Mouse (Mus musculus) c-Kit-positive CD71-positive TER-119-positive erythroid progenitor cells, embryonic 14.5 days (primary cell): Measurements from ENCODE around the gene Fstl1.

Experiments used
- DNase-seq: peaks from one replicate; pipeline ENCODE4 v3.0.0-alpha.2; 2013; ENCODE audit warnings: low spot score

Fstl1 gene

DNA sequence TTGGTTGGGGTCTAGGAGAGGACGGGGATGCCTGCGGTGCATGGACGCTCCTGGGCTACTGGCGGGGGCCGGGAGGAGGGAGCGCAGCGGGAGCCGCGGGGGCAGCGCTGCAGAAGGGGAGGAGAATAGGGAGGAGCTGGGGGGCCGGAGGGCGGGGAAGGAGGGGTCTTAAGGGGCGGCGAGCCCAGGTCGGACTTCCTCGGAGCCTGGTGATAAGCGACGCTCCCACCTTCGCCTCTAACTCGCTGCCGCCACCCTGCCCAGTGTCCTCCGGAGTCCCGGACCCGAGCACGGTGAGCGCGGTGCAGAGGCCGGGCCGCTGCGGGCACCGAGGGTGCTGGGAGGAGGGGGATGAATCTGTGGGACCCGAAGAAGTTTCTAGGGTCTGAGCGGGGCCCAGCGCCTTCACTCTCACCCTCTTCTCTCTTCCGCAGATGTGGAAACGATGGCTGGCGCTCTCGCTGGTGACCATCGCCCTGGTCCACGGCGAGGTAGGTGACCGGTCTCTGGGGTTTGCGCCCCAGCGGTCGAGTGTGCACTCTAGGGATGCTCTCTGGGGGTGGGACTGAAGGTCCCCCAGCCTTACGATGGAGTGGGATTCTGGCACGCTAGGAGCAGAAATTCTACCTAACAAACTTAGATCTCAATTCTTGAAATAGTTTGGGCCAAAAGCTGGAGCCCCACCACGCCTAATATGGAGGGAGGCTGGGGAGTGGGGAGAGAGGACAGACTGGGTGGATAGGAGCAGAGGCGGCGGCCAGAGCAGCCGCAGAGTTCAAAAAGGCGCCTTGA lies at the start of gene Fstl1:
TSS of gene Fstl1 (plus strand) at position 14 of the 792 bp plus-strand sequence.
- no peak for DNase-seq

DNA sequence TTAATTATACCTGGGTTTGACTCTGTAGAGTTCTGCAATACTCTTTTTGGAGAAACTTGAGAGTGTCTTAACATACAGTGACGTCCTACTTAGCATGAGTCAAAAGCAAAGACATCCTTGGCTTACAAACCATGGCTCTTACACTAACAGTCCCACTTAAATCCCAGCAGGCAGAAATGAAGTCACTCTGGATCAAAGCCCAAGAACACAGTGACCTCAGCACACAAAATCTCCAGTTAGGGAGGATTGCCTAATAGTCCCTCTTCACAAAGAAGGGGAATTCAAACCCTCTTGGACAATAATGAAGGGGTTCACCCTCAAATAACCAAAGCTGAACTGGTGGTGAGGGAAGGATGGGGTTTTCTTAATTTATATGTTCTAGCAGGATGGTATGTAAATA lies 48.0 kb upstream of the Fstl1 start:
- no peak for DNase-seq

DNA sequence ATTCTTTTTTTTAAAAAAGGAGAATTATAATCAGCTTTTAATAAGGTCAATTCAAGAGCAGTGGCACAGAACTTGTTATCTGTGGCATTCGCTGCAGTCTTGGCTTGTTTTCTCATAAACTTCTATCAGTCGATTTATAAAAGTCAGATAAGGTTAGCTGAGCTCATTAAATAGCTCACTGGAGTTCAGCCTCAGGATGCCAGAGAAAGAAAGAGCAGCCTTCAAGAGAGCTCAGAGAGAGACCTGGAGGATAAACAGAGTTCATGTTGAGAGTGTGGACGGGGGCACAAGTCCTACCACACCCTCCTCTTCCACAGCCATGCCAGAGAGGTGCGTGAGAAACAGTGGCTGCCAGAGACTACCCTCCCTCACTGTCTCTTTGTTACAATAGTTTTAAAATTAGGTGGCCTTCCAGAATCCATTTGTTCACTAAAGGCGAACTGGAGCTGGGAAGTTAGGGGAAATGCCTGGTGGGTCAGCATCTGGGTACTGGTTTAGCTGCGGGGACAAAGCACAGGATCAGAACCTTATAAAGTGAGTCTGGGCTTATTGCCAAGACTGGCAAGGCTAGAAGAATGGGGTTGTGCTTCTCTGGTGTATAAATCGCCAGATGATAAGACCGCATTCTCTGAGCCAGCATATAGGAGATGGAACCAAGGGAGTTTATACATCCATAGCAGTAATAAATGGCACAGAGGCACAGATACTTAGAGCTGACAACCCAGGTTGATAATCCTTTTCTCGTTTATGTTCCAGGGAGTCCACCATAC lies 47.1 kb upstream of the Fstl1 start:
- no peak for DNase-seq

DNA sequence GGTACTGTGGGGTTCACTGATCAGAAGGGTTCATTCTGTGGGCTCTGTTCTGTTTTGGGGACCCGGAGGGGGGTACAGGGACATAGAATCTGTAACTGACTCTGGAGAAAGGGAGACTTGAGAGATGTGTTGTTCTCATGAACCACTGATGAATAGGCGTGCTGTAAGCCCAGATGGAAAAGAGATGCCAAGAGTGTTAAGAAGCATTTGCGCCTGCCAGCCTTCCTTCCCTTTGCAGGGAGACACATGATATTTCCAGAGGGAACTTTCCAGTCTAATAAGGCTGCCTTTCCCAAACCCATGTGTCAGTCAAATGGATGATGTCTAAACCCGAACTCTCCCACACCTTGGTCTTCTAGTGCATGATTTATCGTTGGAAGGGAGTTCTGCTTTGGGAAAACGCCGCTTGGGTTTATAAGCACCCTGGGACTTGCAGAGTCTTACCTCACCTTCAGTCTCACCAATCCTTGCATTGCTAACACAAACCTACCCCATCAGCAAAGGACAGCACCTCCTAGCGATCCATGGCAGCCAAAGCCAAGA lies 46.3 kb upstream of the Fstl1 start:
- no peak for DNase-seq

DNA sequence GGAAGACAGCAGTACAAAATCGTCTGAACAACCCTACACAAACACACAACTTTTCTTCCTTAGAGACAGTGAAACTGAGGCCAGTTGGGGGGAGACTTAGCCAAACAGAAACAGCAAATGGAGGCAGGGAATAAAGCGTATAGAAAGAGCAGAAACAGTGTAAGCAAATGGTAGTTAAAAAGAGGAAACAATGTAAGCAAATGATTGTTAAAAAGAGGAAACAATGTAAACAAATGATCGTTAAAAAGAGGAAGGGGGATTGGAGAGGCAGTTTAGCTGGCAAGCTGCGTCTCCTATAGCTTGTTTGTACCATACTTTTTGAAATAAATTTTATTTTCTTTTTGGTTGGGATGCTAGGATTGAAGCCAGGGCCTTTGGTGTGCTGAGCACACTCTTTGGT lies 45.2 kb upstream of the Fstl1 start:
- DNase-seq: no peak

DNA sequence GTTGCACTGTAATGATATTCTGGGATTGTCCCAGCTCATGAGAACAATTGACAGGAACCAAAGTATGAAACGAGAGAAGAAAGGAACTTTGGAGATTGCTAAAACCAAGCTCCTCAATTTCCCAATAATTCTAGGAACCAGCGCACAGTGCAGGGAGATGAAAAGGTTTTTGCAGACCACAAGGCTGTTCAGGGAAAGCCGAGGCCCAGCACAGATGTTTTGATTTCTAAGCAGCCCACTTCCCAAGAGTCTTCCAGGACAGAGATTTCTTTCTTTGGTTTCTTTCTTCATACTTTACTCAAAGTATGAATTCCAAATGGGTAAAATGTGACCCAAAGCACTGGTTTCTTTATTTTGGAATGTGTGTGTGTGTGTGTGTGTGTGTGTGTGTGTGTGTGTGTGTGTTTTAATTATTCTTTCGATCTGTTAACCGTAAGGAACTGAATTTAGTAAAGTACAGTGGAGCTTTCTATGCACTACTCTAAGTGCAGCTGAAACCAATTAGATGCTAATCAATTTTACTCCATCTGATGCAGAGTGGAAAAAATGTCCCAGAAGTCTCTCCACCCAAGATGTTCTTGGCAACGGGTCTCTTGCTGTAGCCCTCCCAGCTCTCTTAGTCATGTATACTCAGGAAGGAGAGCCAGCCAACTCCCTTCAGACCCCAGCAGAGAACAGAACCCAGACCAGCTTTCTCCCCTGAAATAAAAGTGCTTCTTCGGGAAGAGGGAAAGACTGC lies 44.5 kb upstream of the Fstl1 start:
- no peak for DNase-seq

DNA sequence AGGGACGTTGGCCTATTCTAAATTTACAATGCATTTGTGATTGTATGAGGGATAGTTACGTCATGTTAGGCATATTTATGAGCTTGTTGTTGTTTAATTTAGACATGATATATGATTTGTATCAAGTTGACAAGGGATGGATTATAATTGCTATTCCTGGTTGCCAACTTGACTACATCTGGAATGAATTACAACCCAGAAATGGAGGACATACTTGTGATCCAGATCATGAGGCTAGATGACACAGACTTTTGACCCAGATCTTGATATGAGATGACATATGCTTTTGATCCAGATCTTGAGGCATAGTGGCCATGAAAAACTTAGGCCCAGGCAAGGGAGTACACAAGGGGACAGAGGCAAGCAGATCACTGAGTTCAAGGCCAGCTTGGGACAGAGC lies 36.6 kb upstream of the Fstl1 start:
- DNase-seq: no peak

DNA sequence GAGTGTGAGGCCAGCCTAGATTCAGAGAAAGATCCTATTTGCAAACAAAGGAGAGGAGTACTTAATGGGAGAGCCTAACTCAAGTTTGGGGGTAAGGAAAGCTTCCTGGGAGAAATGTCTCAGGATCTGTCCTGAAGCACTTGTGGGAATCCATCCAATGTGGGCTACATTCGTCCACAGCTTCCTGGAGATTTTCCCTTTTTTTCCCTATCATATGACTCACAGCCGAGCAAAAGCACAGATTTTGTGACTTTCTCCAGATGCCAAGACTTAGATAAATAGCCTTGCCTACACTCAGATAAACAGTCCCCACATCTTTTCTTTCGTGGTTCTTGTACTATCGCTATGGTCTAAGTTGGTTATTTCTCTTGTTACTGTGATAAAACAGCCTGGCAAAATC lies 34.4 kb upstream of the Fstl1 start:
- DNase-seq: no peak

DNA sequence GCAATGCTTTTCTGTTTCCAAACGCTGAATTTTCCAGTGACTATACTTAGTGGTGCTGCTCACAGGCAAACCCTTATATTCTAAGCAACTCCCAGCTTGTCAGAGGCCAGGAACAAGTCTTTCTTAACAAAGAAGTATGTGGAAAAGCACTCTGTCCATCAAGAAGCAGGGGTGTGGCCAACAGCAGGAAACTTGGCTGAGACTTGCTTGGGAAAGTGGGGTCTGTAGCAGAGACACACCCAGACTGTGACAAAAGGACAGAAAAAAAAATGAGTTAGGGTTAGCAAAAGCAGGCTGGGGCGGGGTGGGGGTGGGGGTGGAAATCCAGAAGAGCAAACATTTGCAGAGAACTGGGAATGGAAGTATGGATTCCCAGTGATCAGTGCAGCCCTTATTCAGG lies 23.8 kb upstream of the Fstl1 start:
- DNase-seq: no peak

DNA sequence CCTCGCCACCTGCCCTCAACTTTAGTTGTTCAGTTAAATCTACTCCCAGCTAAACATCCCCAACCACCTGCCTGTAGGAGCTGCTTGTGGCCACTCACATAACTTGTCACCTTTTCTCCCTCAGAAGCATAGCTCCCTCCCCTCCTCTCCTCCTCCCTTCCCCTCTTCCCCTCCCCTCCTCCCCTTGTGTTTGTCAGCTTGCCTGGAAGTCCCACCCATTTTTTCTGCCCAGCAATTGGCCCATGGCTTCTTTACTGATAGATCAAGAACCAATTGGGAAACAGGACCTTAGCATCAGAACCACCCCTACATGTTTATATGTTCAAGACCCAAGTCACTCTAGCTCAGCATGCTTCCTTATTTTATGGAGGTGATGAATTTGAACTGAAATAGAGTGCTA lies 22.9 kb upstream of the Fstl1 start:
- DNase-seq: no peak

DNA sequence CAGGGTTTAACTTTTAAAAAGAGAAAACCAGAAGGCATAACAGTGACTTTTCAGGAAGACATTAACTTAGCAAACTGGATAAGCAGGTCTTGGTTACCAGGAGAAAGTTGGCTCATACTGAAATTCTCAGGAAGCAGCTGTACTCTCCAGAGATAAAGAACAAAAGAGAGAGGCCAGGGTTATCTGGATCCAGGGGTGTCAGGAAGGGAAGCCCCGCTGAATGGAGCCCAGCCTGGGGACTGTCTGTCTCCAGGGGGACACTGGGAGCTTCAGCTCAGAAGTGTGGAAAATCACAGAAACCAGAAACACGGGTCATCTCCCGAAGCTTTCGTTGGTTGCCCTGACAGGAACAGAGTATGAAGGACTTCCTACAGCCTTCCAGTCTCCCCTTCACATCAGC lies 22.2 kb upstream of the Fstl1 start:
- DNase-seq: no peak

DNA sequence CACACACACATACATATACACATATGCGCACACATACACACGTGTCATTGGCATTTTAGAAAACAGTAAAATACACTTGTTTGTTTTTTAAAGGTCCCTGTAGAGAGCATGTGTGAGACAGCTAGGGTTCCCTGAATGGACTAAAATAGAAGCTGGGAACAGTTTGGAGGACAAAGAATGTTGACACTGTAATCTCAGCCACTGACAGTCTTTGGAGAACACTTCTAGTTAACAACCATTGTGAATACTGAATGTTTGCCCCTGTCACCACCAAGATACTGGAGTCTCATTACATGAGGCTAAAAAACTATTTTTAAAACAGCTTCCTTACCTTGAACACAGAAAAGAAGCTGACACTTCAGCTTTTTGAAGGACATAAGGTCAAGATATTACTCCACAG lies 19.4 kb upstream of the Fstl1 start:
- no peak for DNase-seq

DNA sequence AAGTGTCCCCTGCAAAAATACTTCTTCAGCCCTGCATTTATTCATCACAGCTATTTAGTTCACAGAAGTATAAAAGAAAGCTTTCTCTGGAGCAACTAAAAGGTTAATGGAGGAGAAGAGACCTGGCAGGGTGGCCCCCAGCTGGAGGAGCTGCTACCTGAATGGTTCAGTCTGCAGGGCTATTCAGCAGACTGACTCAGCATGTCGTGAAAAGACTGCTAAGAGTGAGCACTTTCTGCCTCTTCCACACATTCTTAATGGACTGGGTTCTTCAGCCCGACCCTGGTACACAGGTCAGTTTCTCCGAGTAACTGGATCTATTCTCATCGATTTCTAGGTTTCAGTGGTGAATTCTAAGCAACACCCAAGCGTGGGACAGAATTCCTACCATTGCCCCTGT lies 12.9 kb upstream of the Fstl1 start:
- DNase-seq: no peak

DNA sequence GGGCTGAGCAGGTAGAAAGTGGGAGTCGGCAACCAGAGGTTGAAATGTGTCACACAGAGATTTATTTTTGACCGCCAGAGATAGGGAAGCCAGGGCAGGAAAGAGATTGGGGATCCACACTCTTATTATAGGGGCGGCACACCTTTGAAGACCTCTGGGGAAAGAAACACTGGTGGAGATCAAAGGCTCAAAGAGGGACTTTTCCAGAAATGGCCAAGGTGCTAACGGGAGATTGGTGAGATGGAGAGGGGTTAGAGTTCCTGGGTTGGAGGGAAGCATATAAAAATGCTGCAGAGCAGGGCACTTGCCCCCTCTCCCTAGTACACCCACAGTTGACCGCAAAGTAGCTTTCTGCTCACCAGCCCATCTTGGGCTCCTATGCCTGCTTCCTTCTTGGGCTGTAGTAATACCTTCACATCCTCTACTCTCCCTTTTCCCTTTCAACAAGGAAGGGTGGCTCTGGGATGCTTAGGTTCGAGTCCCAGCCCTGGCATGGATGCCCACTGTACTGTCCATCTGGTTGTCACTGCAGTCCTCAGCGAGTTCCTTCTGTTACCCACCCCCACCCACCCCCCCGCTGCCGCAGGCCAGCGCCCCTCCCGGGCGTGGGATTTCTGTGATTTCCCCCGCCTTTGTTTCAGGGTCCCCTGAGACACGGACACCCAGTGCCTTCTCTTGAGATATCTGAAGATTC lies 360 bp upstream of the Fstl1 start:
- DNase-seq: no peak

DNA sequence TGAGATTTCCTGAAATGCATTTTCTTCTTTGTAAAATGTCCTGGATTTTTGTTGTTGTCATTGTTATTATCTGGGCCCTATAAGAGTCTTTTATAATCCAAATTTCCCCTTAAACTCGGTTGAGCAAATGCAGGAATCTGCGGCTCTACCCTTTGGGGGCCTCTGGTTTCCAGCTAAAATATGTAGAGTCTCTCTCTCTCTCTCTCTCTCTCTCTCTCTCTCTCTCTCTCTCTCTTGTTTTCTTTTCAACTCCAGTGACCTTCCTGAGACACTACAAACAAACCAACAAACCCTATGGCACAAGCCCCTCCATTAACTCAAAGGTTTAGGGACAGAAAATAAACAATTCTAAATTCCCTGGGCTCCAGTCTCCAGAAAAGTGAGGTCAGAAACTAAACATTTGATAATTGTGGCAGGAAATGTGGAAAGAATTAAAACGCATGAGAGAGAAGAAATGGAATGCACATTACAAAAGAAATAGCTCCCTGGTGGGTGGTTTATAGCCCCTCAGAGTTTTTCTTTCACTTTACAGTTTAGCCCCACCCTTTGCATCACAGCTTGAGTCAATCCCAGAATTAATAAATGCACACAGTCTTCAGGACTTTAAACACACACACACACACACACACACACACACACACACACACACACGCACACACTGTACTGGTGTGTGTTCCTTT lies 1.3 kb downstream of the Fstl1 start:
- DNase-seq: no peak

DNA sequence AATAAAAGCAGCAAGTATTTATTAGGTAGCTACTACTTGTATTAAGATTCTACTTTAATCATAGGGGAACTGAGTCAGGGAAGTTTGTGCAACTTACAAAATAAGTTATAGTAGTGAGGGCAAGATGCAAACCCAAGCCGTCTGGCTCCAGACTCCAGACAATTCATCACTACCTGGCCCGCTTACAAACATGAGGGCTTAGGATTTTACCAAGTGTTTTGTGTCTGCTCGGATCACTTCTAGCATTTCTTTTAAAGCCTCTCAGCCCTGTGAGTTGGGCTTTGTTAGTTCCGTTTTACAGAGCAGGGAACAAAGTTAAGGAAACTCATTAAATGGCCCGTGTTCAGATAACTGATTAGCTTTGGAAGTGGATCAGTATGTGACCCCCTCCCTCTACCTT lies 1.9 kb downstream of the Fstl1 start:
- no peak for DNase-seq

DNA sequence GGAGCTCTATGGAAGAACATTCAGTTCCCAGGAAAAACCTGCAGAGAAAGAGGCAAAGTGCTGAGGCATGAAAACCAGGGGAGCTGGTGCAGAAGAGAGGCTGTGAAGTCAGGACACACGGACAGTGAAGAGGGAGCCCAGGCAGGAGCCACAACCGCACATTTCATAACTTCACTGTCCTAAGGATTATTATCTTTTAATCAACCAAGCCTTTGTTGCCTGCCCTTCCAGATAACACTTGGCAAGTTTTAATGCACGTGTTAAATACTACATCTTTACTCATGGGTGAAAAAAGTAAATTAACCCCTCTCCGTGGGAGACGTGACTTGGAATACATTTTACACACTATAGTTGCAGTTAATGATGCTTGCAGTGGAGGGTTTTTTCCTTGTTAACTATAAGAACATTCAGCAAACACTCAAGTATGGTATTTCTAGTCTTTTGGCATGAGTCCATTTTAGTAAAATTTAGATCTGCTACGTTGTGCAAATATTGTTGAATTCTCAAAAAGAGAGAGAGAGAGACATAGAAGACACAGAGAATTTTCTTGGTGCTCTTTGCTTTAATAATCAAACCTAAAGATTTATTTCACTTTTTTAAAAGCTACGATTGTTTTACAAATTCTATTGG lies 3.1 kb downstream of the Fstl1 start:
- no peak for DNase-seq

DNA sequence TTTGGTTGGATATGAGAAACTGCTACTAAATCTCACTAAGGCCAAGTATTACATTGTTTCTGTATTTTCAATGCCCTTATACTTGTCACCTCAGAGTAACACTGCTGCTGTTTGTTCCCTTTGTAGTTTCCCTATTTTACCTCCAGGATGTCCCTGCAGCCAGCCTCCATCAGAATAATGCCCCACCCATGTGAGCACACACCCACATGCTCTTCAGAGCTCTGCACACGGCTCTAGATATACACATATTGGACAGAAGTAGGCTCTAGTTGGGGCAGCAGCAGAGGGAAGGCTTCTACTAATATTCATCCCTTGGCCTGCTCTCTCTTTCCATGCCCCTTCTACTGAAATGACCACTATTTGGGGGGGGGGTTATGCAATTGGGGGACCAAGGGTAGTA lies 3.7 kb downstream of the Fstl1 start:
- DNase-seq: no peak

DNA sequence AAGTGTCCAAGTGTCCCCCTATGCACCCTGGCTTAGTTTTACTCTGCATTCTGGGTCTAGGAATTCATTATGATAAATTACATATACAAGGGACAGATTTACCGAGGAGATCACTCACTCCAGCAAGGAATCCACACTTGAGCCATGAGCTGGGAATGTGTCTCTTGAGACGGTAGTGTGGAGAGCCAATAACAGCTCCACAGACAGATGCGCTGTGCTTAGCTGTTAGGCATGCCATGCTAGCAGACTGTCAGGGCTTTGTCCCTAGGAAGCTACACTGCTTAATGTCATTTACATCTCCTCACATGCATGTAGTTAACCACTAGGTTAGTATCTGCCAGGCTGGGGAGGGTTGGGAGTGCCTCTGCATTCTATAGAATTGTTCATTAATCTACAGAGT lies 4.2 kb downstream of the Fstl1 start:
- DNase-seq: no peak

DNA sequence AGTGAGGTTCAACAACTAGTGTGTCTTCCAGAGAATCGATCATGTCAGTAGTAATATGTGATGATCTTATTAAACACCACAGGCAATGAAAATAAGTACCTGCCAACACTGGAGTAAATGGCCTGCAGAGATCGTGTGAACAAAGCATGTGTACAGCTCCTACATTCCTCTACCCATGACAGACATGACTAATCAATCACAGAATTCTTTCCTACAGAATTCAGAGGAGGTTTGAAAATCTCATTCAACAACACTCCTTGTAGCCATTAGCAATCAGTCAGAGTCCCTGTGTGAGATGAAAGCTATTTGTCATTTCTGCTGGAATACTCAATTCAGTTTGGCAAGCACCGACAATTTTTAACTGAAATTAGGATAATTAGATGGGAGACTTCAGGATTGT lies 7.9 kb downstream of the Fstl1 start:
- DNase-seq: no peak

DNA sequence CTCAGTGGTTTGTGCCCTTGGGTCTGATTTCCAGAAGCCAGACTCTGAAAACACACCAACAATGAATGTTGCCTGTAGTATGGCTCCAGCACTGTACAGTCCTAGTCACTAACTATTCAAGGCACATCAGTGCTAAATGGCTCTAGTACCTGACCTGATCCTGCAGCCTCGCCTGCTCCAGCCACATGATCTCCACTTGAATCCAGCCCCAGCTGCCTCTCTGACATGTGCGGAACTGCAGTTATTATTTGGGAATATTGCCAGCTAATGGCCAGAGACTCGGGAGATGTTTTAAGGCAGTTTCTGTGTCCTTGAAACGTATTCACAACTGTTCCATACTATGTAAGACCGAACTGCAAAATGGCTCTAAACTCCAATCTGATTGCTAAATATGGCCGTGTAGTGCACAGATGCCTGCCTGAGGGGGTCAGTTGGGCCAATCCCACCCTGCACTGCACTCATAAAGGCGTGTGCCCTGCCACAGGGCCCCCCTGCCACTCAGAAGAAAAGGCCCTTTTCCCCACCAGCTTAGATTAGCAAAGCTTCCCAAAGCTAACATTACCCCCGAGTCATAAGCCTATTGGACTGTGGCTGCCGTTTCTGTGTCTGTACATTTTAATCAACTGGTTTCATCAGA lies 11.0 kb downstream of the Fstl1 start:
- no peak for DNase-seq
